Mouse (Mus musculus): ENCODE results near the gene Rep15. TPM values are rescaled to one million over a fixed set of nuclear protein-coding genes. Genes with fewer than 3 reads are reported as not detected.

The Rep15 gene
- polyA plus RNA-seq, 1 experiment = 3.4 TPM

Other genes with a start within 250 kb of the Rep15 start
- 19.9 and 20.6 TPM in 2 replicates for gene Arntl2, start 236.5 kb upstream of the Rep15 start, polyA plus RNA-seq (2012; rRNA removed)
- 0.08 and 0.20 TPM in 2 replicates for gene Smco2, start 182.5 kb upstream of the Rep15 start, polyA plus RNA-seq (2012; rRNA removed)
- 51.1 and 60.2 TPM in 2 replicates for gene Ppfibp1, start 144.1 kb upstream of the Rep15 start, polyA plus RNA-seq (2012; rRNA removed)
- not detected in 2 replicates for gene 1700034J05Rik, start 78.2 kb upstream of the Rep15 start, polyA plus RNA-seq (2012; rRNA removed)
- gene Mrps35, start 10.2 kb downstream of the Rep15 start, polyA plus RNA-seq (2012; rRNA removed) = 32.6 and 35.4 TPM in 2 replicates
- gene Mansc4, start 54.4 kb downstream of the Rep15 start, polyA plus RNA-seq (2012; rRNA removed) = 0.21 and 0.54 TPM in 2 replicates
- gene Klhl42, start 58.8 kb downstream of the Rep15 start, polyA plus RNA-seq (2012; rRNA removed) = 13.0 and 14.4 TPM in 2 replicates
- gene Pthlh, start 231.6 kb downstream of the Rep15 start, polyA plus RNA-seq (2012; rRNA removed) = 2.8 and 2.9 TPM in 2 replicates